ENCODE assay signal across 17 mouse cellular contexts in the genomic region with DNA sequence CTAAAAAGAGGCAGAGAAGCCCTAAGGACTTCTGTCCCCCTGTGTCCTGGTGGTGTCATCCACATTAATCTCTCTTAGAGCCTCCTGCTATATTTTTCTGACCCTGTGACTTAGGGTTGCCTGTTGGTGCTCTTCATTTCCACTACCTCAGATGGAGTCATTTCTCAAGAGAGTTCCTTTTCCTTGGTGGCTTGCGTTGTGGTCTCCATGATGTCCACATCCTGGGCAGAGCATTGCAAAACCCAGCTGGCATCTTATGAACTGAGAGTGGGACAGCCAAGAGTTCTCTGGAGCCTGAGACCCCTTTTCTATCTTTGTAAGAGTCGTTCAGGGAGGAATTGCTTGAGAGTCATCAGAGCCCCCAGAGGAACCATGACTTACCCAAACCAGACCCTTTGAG.
"Had no signal": no experiment of that assay in that cellular context is flagged by ENCODE, and none has a peak within 500 bp of the region (broad histone marks: within the 10 kb centered on the region; RNA-seq: fewer than 3 reads in every experiment).

No protein-coding gene starts in this region.

- H3K4me3 ChIP-seq: limb, embryonic 15.5 days; midbrain, embryonic 15.5 days; neural tube, embryonic 12.5 days; stomach, embryonic 15.5 days had no signal

- H3K4me1 ChIP-seq: limb, embryonic 15.5 days; midbrain, embryonic 15.5 days; neural tube, embryonic 12.5 days; stomach, embryonic 15.5 days had no signal

- H3K4me2 ChIP-seq: limb, embryonic 15.5 days; lung, embryonic 14.5 days; midbrain, embryonic 11.5 days; midbrain, embryonic 15.5 days; neural tube, embryonic 12.5 days; stomach, embryonic 15.5 days had no signal

- H3K9ac ChIP-seq: limb, embryonic 15.5 days; liver, embryonic 14.5 days; lung, embryonic 14.5 days; midbrain, embryonic 15.5 days; neural tube, embryonic 12.5 days; stomach, embryonic 15.5 days had no signal

- H3K27me3 ChIP-seq: limb, embryonic 15.5 days; megakaryocyte, embryonic 14.5 days; midbrain, embryonic 15.5 days; neural tube, embryonic 12.5 days; stomach, embryonic 15.5 days had no signal

- DNase-seq: kidney, adult 11 months; kidney, adult 9 months; kidney, postnatal 36 days; layer of hippocampus, adult 9-11 months; layer of hippocampus, postnatal 36 days; lung, embryonic 14.5 days; lung, postnatal 10 days; thymus, adult 2 months; thymus, postnatal 25 days had no signal

- H3K27ac ChIP-seq: kidney, postnatal 0 days; limb, embryonic 15.5 days; liver, embryonic 14.5 days; midbrain, embryonic 15.5 days; neural tube, embryonic 12.5 days; stomach, embryonic 15.5 days had no signal

- H3K9me3 ChIP-seq: limb, embryonic 15.5 days; megakaryocyte, embryonic 14.5 days; midbrain, embryonic 15.5 days; neural tube, embryonic 12.5 days; stomach, embryonic 15.5 days had no signal

- H3K36me3 ChIP-seq: limb, embryonic 15.5 days; midbrain, embryonic 15.5 days; neural tube, embryonic 12.5 days; stomach, embryonic 15.5 days had no signal

- ATAC-seq: midbrain, embryonic 15.5 days had no signal
